ENCODE assay signal across 25 mouse cellular contexts in the genomic region with DNA sequence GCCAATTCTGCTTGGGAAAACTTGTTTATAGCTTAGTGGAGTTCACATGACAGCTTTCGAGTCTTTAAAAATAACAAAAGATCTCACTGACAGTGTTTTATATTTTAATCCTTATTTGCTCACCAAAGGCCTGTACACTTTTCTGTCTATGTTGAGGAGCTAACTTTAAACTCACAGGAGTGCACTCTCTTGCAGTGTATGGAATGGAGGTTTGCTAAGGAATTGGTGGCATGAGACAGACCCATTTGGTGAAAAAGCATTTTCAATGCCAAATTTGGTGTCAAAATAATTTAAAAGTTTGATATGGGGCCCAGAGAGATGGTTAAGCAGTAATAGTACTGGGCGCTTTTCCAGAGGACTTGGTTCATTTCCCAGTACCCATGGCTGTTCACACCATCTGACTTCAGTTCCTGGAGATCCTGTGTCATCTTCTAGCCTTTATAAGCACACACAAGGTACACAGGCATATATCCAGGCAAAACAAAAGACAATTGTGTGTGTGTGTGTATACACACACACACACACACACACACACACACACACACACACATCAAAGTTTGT. TPM values are rescaled to one million over a fixed set of nuclear protein-coding genes. Genes with fewer than 3 reads are reported as not detected.
DNase-seq lines count a peak whose midpoint lies in the region; ATAC-seq and TF ChIP-seq lines count a peak whose summit lies in the region.
"Had no signal": no experiment of that assay in that cellular context is flagged by ENCODE, and none has a peak within 500 bp of the region (broad histone marks: within the 10 kb centered on the region; RNA-seq: fewer than 3 reads in every experiment).

No protein-coding gene starts in this region.

- no peaks in the 10 kb centered on the region for H3K36me3 ChIP-seq in forebrain, postnatal 0 days (ENCODE audit: insufficient read depth)
- no peaks in the 10 kb centered on the region for H3K36me3 ChIP-seq in forebrain, embryonic 12.5 days (replicated peaks)
- H3K36me3 ChIP-seq in midbrain, embryonic 14.5 days (ENCODE audit: control insufficient read depth, insufficient read depth, low read length), result no peaks in the 10 kb centered on the region
- H3K36me3 ChIP-seq in stomach, postnatal 0 days (ENCODE audit: control insufficient read depth, insufficient read depth, low read length), result no peaks in the 10 kb centered on the region
- H3K36me3 ChIP-seq: forebrain, embryonic 10.5 days; heart, embryonic 10.5 days; hindbrain, embryonic 12.5 days; midbrain, embryonic 15.5 days had no signal

- no peak overlapping the region for H3K4me3 ChIP-seq in forebrain, postnatal 0 days (ENCODE audit: low read depth, low read length)
- no peak overlapping the region for H3K4me3 ChIP-seq in forebrain, embryonic 12.5 days (replicated peaks)
- H3K4me3 ChIP-seq in midbrain, embryonic 14.5 days (replicated peaks; ENCODE audit: low read depth, low read length), result no peak overlapping the region
- H3K4me3 ChIP-seq in stomach, postnatal 0 days (ENCODE audit: low read depth, low read length), result no peak overlapping the region
- H3K4me3 ChIP-seq: forebrain, embryonic 10.5 days; heart, embryonic 10.5 days; hindbrain, embryonic 12.5 days; megakaryocyte, embryonic 14.5 days; midbrain, embryonic 15.5 days; myocyte had no signal

- peak; percentile 72 for DNase-seq in forebrain, postnatal 0 days
- DNase-seq in NIH3T3 (ENCODE audit: low read depth) (peak; percentile 39), adipocyte (ENCODE audit: low spot score) (peak; percentile 69)
- DNase-seq in layer of hippocampus, adult 8-10 months (ENCODE audit: low spot score in 2 of 2), result peak; percentile 22 to 53
- DNase-seq in midbrain, embryonic 14.5 days, result no peak
- no peak for DNase-seq in spleen, postnatal 4 days (ENCODE audit: low spot score in 2 of 2)
- DNase-seq in stomach, postnatal 0 days (ENCODE audit: low spot score), result no peak
- DNase-seq: cerebellum, postnatal 25 days; heart, postnatal 10 days; kidney, adult 2 months; kidney, postnatal 10 days; lung, adult 18-20 months; thymus, adult 2 months had no signal

- H3K9ac ChIP-seq in forebrain, postnatal 0 days, result no peak overlapping the region
- no peak overlapping the region for H3K9ac ChIP-seq in forebrain, embryonic 12.5 days
- H3K9ac ChIP-seq in midbrain, embryonic 14.5 days (replicated peaks; ENCODE audit: low read length), result no peak overlapping the region
- H3K9ac ChIP-seq in stomach, postnatal 0 days (ENCODE audit: low read length), result no peak overlapping the region
- H3K9ac ChIP-seq: hindbrain, embryonic 12.5 days; midbrain, embryonic 15.5 days had no signal

- TF ChIP-seq CTCF in forebrain, postnatal 0 days (IDR thresholded peaks at IDR 0.05; ENCODE audit: low read depth), result no peak
- TF ChIP-seq CTCF in stomach, postnatal 0 days (IDR thresholded peaks at IDR 0.05; ENCODE audit: low read depth), result no peak

- no peak overlapping the region for H3K4me2 ChIP-seq in forebrain, postnatal 0 days (ENCODE audit: low read depth)
- H3K4me2 ChIP-seq in forebrain, embryonic 12.5 days, result no peak overlapping the region
- no peak overlapping the region for H3K4me2 ChIP-seq in midbrain, embryonic 14.5 days (ENCODE audit: low read length)
- H3K4me2 ChIP-seq in stomach, postnatal 0 days (replicated peaks; ENCODE audit: low read depth), result no peak overlapping the region
- H3K4me2 ChIP-seq: hindbrain, embryonic 12.5 days; liver, embryonic 11.5 days; midbrain, embryonic 15.5 days had no signal

- TF ChIP-seq EP300 in stomach, postnatal 0 days (optimal IDR thresholded peaks at IDR 0.05), result no peak

- H3K9me3 ChIP-seq in forebrain, postnatal 0 days (ENCODE audit: low read length), result no peaks in the 10 kb centered on the region
- no peaks in the 10 kb centered on the region for H3K9me3 ChIP-seq in forebrain, embryonic 12.5 days
- H3K9me3 ChIP-seq in midbrain, embryonic 14.5 days (ENCODE audit: control insufficient read depth, low read length), result no peaks in the 10 kb centered on the region
- no peaks in the 10 kb centered on the region for H3K9me3 ChIP-seq in stomach, postnatal 0 days (ENCODE audit: control insufficient read depth, low read length)
- H3K9me3 ChIP-seq: forebrain, embryonic 10.5 days; heart, embryonic 10.5 days; hindbrain, embryonic 12.5 days; megakaryocyte, embryonic 14.5 days; midbrain, embryonic 15.5 days had no signal

- H3K27me3 ChIP-seq in forebrain, postnatal 0 days (ENCODE audit: insufficient read depth, low read length), result no peaks in the 10 kb centered on the region
- H3K27me3 ChIP-seq in forebrain, embryonic 12.5 days, result no peaks in the 10 kb centered on the region
- no peaks in the 10 kb centered on the region for H3K27me3 ChIP-seq in midbrain, embryonic 14.5 days (ENCODE audit: control insufficient read depth, insufficient read depth, low read length)
- H3K27me3 ChIP-seq in stomach, postnatal 0 days (ENCODE audit: control insufficient read depth, insufficient read depth, low read length), result no peaks in the 10 kb centered on the region
- H3K27me3 ChIP-seq: hindbrain, embryonic 12.5 days; megakaryocyte, embryonic 14.5 days; midbrain, embryonic 15.5 days had no signal

- WGBS in forebrain, postnatal 0 days, result 72% methylated on average over 2 of the region's 2 CpGs
- WGBS in forebrain, embryonic 12.5 days, result 95% methylated on average over 2 of the region's 2 CpGs
- 89% methylated on average over 2 of the region's 2 CpGs for WGBS in midbrain, embryonic 14.5 days
- 64% methylated on average over 2 of the region's 2 CpGs for WGBS in stomach, postnatal 0 days

- peak; percentile 67 for ATAC-seq in forebrain, postnatal 0 days
- ATAC-seq in forebrain, embryonic 12.5 days (ENCODE audit: low FRiP score), result no peak
- ATAC-seq in midbrain, embryonic 14.5 days (ENCODE audit: low FRiP score, low TSS enrichment), result no peak
- no peak for ATAC-seq in stomach, postnatal 0 days (ENCODE audit: low FRiP score, low TSS enrichment)
- ATAC-seq: inflammation-experienced regulatory T-cells, adult 6 months; midbrain, embryonic 15.5 days; Patski had no signal

- no peaks in the 10 kb centered on the region for H3K4me1 ChIP-seq in forebrain, postnatal 0 days (ENCODE audit: insufficient read depth)
- H3K4me1 ChIP-seq in forebrain, embryonic 12.5 days, result no peaks in the 10 kb centered on the region
- H3K4me1 ChIP-seq in midbrain, embryonic 14.5 days (ENCODE audit: control insufficient read depth, insufficient read depth, low read length), result no peaks in the 10 kb centered on the region
- H3K4me1 ChIP-seq in stomach, postnatal 0 days (replicated peaks; ENCODE audit: control insufficient read depth, insufficient read depth), result no peaks in the 10 kb centered on the region
- H3K4me1 ChIP-seq: forebrain, embryonic 10.5 days; heart, embryonic 10.5 days; hindbrain, embryonic 12.5 days; megakaryocyte, embryonic 14.5 days; midbrain, embryonic 15.5 days had no signal

- no peak overlapping the region for H3K27ac ChIP-seq in forebrain, postnatal 0 days (ENCODE audit: low read depth, low read length)
- H3K27ac ChIP-seq in forebrain, embryonic 12.5 days, result no peak overlapping the region
- H3K27ac ChIP-seq in midbrain, embryonic 14.5 days (replicated peaks; ENCODE audit: low read depth, low read length), result no peak overlapping the region
- no peak overlapping the region for H3K27ac ChIP-seq in stomach, postnatal 0 days (replicated peaks)
- H3K27ac ChIP-seq: forebrain, embryonic 10.5 days; heart, embryonic 10.5 days; hindbrain, embryonic 12.5 days; midbrain, embryonic 15.5 days had no signal

RNA-seq across cellular contexts. Expression of gene Pzp, which starts 20.8 kb away (rescaled TPM):
- not detected in 2 replicates for total RNA-seq in forebrain, postnatal 0 days (2014; rRNA removed)
- polyA plus RNA-seq in forebrain, postnatal 0 days (2015; fragmentation: Nextera tagmentation; extraction: Ambion mirVana), result not detected in 2 replicates
- 0.04 TPM in 1 of 2 replicates, not detected in the other for polyA plus RNA-seq in forebrain, embryonic 12.5 days (2016; fragmentation: Nextera tagmentation; extraction: Ambion mirVana)
- total RNA-seq in layer of hippocampus, adult 8-10 months (2022), result not detected
- 0.20 and 0.21 TPM in 2 replicates for polyA plus RNA-seq in midbrain, embryonic 14.5 days (2014; fragmentation: Nextera tagmentation; extraction: Ambion mirVana)
- 1.5 and 3.1 TPM in 2 replicates for polyA plus RNA-seq in stomach, postnatal 0 days (2015; fragmentation: Nextera tagmentation; extraction: Ambion mirVana)
- total RNA-seq: left cerebral cortex, adult 8-10 months had no signal
- polyA plus RNA-seq: forebrain, embryonic 10.5 days; hindbrain, embryonic 12.5 days; inflammation-experienced regulatory T-cells, adult 6 months; midbrain, embryonic 15.5 days; myocyte; small intestine, adult 2 months had no signal

Comparison
In these comparisons a context has a peak if more than half of its experiments do, and no peak if none do; other contexts are left out.
1. DNase-seq: peak in forebrain, postnatal 0 days (single experiment), NIH3T3 (single experiment), adipocyte (single experiment) and layer of hippocampus, adult 8-10 months (2 of 2); none in midbrain, embryonic 14.5 days (single experiment), spleen, postnatal 4 days (0 of 2) and stomach, postnatal 0 days (single experiment).